Mouse (Mus musculus) spleen, embryonic (tissue): ENCODE measurements around the gene AA467197.

Experiments used
- CTCF ChIA-PET: fragments of 350-600 bp; sonication (Branson Sonifier 250); formaldehyde crosslinking; loops from one replicate; lab custom pipeline; 2022; lab: Charles Lee

AA467197 gene

GRCm38 (mm10) chr2:122637526-122637997 is 776 bp downstream of the AA467197 start:
- CTCF ChIA-PET: interaction anchor here (0.6 to 1.8 kb wide), 2 partner anchors 30 to 587 kb away, joined by 4 to 6 read pairs; no protein-coding TSS in a partner anchor

GRCm38 (mm10) chr2:122638029-122638428 is 1.2 kb downstream of the AA467197 start:
- CTCF ChIA-PET: interaction anchor here (0.7 to 1.8 kb wide), 3 partner anchors 19 to 30 kb away, joined by 3 to 4 read pairs (median 4); no protein-coding TSS in a partner anchor

GRCm38 (mm10) chr2:122638673-122639072 is 1.9 kb downstream of the AA467197 start:
- CTCF ChIA-PET: interaction anchor here (0.7 to 1.8 kb wide), 3 partner anchors 19 to 29 kb away, joined by 3 to 4 read pairs (median 4); no protein-coding TSS in a partner anchor

GRCm38 (mm10) chr2:122652096-122653084 is 15.6 kb downstream of the AA467197 start:
- CTCF ChIA-PET: interaction anchor here (0.7 to 1.0 kb wide), 2 partner anchors 13 to 116 kb away, joined by 3 to 4 read pairs; no protein-coding TSS in a partner anchor

- CTCF ChIA-PET: no interaction called here
These were observed 19.3 kb downstream of the AA467197 start for GRCm38 (mm10) chr2:122656052-122656451.

- CTCF ChIA-PET: interaction anchor here (0.5 kb wide), 1 partner anchor 26 kb away, joined by 3 read pairs; no protein-coding TSS in a partner anchor
These were observed 20.0 kb downstream of the AA467197 start for GRCm38 (mm10) chr2:122656767-122657166.

- CTCF ChIA-PET: interaction anchor here (0.5 kb wide), 1 partner anchor 20 kb away, joined by 4 read pairs; no protein-coding TSS in a partner anchor
These were observed 21.1 kb downstream of the AA467197 start for GRCm38 (mm10) chr2:122657707-122658524.

- CTCF ChIA-PET: interaction anchor here (0.6 kb wide), 1 partner anchor 24 kb away, joined by 3 read pairs; no protein-coding TSS in a partner anchor
These were observed 23.0 kb downstream of the AA467197 start for GRCm38 (mm10) chr2:122659825-122660224.

GRCm38 (mm10) chr2:122665253-122665972 is 28.6 kb downstream of the AA467197 start:
- CTCF ChIA-PET: interaction anchor here (0.7 to 0.8 kb wide), 3 partner anchors 10 to 15 kb away, joined by 3 read pairs; no protein-coding TSS in a partner anchor

- CTCF ChIA-PET: interaction anchor here (0.7 to 1.4 kb wide), 4 partner anchors 13 to 32 kb away, joined by 3 read pairs; no protein-coding TSS in a partner anchor
These were observed 29.4 kb downstream of the AA467197 start for GRCm38 (mm10) chr2:122665973-122666875.

GRCm38 (mm10) chr2:122667856-122668255 is 31.1 kb downstream of the AA467197 start:
- CTCF ChIA-PET: interaction anchor here (1.0 to 1.4 kb wide), 3 partner anchors 21 to 33 kb away, joined by 3 to 4 read pairs (median 3); no protein-coding TSS in a partner anchor

GRCm38 (mm10) chr2:122671714-122672113 is 34.9 kb downstream of the AA467197 start:
- CTCF ChIA-PET: no interaction called here

GRCm38 (mm10) chr2:122672841-122673240 is 36.1 kb downstream of the AA467197 start:
- CTCF ChIA-PET: no interaction called here

- CTCF ChIA-PET: no interaction called here
These were observed 38.3 kb downstream of the AA467197 start for GRCm38 (mm10) chr2:122675126-122675525.

- CTCF ChIA-PET: no interaction called here
These were observed 44.8 kb downstream of the AA467197 start for GRCm38 (mm10) chr2:122681379-122682137.

- CTCF ChIA-PET: interaction anchor here (0.8 kb wide), 1 partner anchor 26 kb away, joined by 3 read pairs; no protein-coding TSS in a partner anchor
These were observed 45.7 kb downstream of the AA467197 start for GRCm38 (mm10) chr2:122682520-122682919.

GRCm38 (mm10) chr2:122683641-122684040 is 46.9 kb downstream of the AA467197 start:
- CTCF ChIA-PET: no interaction called here

GRCm38 (mm10) chr2:122686665-122687064 is 49.9 kb downstream of the AA467197 start:
- CTCF ChIA-PET: no interaction called here
